Mouse (Mus musculus) urinary bladder, postnatal 10 days (tissue): ENCODE results near the gene Nrg3.

Experiments used
- DNase-seq: peaks from one replicate; pipeline ENCODE4 v3.0.0; 2022; ENCODE audit warnings: low spot score

The Nrg3 gene

GRCm38 (mm10) chr14:38959367-38959766 is 513.5 kb downstream of the Nrg3 start:
- no peak for DNase-seq

- no peak for DNase-seq
Measured at GRCm38 (mm10) chr14:38937481-38937880, 535.4 kb downstream of the Nrg3 start.

GRCm38 (mm10) chr14:38936483-38937054 is 536.3 kb downstream of the Nrg3 start:
- DNase-seq = no peak

GRCm38 (mm10) chr14:38923652-38924051 is 549.2 kb downstream of the Nrg3 start:
- DNase-seq = no peak

- DNase-seq = no peak
Measured at GRCm38 (mm10) chr14:38920800-38921199, 552.1 kb downstream of the Nrg3 start.

- DNase-seq = no peak
Measured at GRCm38 (mm10) chr14:38870591-38870990, 602.3 kb downstream of the Nrg3 start.

- DNase-seq = no peak
Measured at GRCm38 (mm10) chr14:38847566-38847965, 625.3 kb downstream of the Nrg3 start.

GRCm38 (mm10) chr14:38847091-38847490 is 625.8 kb downstream of the Nrg3 start:
- no peak for DNase-seq

GRCm38 (mm10) chr14:38835006-38835405 is 637.9 kb downstream of the Nrg3 start:
- DNase-seq = no peak

GRCm38 (mm10) chr14:38824891-38825290 is 648.0 kb downstream of the Nrg3 start:
- no peak for DNase-seq

- no peak for DNase-seq
Measured at GRCm38 (mm10) chr14:38797027-38797426, 675.9 kb downstream of the Nrg3 start.

GRCm38 (mm10) chr14:38775291-38776116 is 697.4 kb downstream of the Nrg3 start:
- no peak for DNase-seq

GRCm38 (mm10) chr14:38774811-38775210 is 698.1 kb downstream of the Nrg3 start:
- DNase-seq = no peak

GRCm38 (mm10) chr14:38730465-38730864 is 742.4 kb downstream of the Nrg3 start:
- DNase-seq = no peak

GRCm38 (mm10) chr14:38703894-38704293 is 769.0 kb downstream of the Nrg3 start:
- DNase-seq = no peak

GRCm38 (mm10) chr14:38702596-38703393 is 770.1 kb downstream of the Nrg3 start:
- DNase-seq = no peak

- no peak for DNase-seq
Measured at GRCm38 (mm10) chr14:38701413-38701812, 771.5 kb downstream of the Nrg3 start.

- DNase-seq = no peak
Measured at GRCm38 (mm10) chr14:38700972-38701371, 771.9 kb downstream of the Nrg3 start.

GRCm38 (mm10) chr14:38659973-38660372 is 812.9 kb downstream of the Nrg3 start:
- no peak for DNase-seq

- no peak for DNase-seq
Measured at GRCm38 (mm10) chr14:38637070-38637469, 835.8 kb downstream of the Nrg3 start.

- DNase-seq = no peak
Measured at GRCm38 (mm10) chr14:38630114-38630513, 842.8 kb downstream of the Nrg3 start.

- no peak for DNase-seq
Measured at GRCm38 (mm10) chr14:38629671-38630070, 843.2 kb downstream of the Nrg3 start.
